Mouse (Mus musculus): ENCODE data around the gene Exph5. TPM values are rescaled to one million over a fixed set of nuclear protein-coding genes. Genes with fewer than 3 reads are reported as not detected.

Exph5 gene
- polyA plus RNA-seq (2015; fragmentation: Nextera tagmentation; extraction: Ambion mirVana): 2.4 and 3.1 TPM in 2 replicates

GRCm38 (mm10) chr9:53301269-53301720 is at the start of gene Exph5:
TSS of gene Exph5 (plus strand) at chr9:53301670.
- TF ChIP-seq CTCF (IDR thresholded peaks at IDR 0.05; ENCODE audit: low read depth): no peak
- peak within 1 kb of the TSS; percentile 48 for H3K4me3 ChIP-seq (ENCODE audit: low read depth, low read length)
- no peaks in the 10 kb centered on the region for H3K9me3 ChIP-seq (ENCODE audit: control insufficient read depth)
- 0 out of 2 replicates have a peak, but pooled peaks cover 3% of the 10 kb centered on the region for H3K4me1 ChIP-seq (replicated peaks; ENCODE audit: control insufficient read depth, insufficient read depth, low read length)
- under 1% methylated on average over 11 of the region's 11 CpGs for WGBS
- no peaks in the 10 kb centered on the region for H3K36me3 ChIP-seq (ENCODE audit: control insufficient read depth, insufficient read depth)
- peak within 1 kb of the TSS; percentile 8 for H3K9ac ChIP-seq (ENCODE audit: low read depth, low read length)
- H3K27ac ChIP-seq (ENCODE audit: low read depth, low read length): peak within 1 kb of the TSS; percentile 62
- peak within 1 kb of the TSS; percentile 86 for H3K4me2 ChIP-seq (replicated peaks; ENCODE audit: low read depth)
- peak; percentile 69 for ATAC-seq
- no peaks in the 10 kb centered on the region for H3K27me3 ChIP-seq (replicated peaks; ENCODE audit: control insufficient read depth, insufficient read depth, low read length)

GRCm38 (mm10) chr9:53254368-53254767 is 47.1 kb upstream of the Exph5 start:
- H3K4me2 ChIP-seq (replicated peaks; ENCODE audit: low read depth): no peak overlapping the region
- no peaks in the 10 kb centered on the region for H3K9me3 ChIP-seq (ENCODE audit: control insufficient read depth)
- H3K4me3 ChIP-seq (ENCODE audit: low read depth, low read length): no peak overlapping the region
- 0 out of 2 replicates have a peak, but pooled peaks have one; percentile 47 for ATAC-seq
- H3K27me3 ChIP-seq (replicated peaks; ENCODE audit: control insufficient read depth, insufficient read depth, low read length): no peaks in the 10 kb centered on the region
- no peaks in the 10 kb centered on the region for H3K4me1 ChIP-seq (replicated peaks; ENCODE audit: control insufficient read depth, insufficient read depth, low read length)
- H3K9ac ChIP-seq (ENCODE audit: low read depth, low read length): no peak overlapping the region
- no peak overlapping the region for H3K27ac ChIP-seq (ENCODE audit: low read depth, low read length)
- WGBS: 9% methylated on average over 4 of the region's 4 CpGs
- peak; percentile 97 for TF ChIP-seq CTCF (IDR thresholded peaks at IDR 0.05; ENCODE audit: low read depth)
- H3K36me3 ChIP-seq (ENCODE audit: control insufficient read depth, insufficient read depth): no peaks in the 10 kb centered on the region

- Histone ChIP-seq H3K4me1 (replicated peaks; ENCODE audit: control insufficient read depth, insufficient read depth, low read length) (no peaks in the 10 kb centered on the region), H3K27ac (ENCODE audit: low read depth, low read length) (no peak overlapping the region), H3K9ac (ENCODE audit: low read depth, low read length) (no peak overlapping the region), H3K9me3 (ENCODE audit: control insufficient read depth) (no peaks in the 10 kb centered on the region), H3K4me3 (ENCODE audit: low read depth, low read length) (no peak overlapping the region), H3K36me3 (ENCODE audit: control insufficient read depth, insufficient read depth) (no peaks in the 10 kb centered on the region), H3K27me3 (replicated peaks; ENCODE audit: control insufficient read depth, insufficient read depth, low read length) (no peaks in the 10 kb centered on the region), H3K4me2 (replicated peaks; ENCODE audit: low read depth) (no peak overlapping the region)
- no peak for ATAC-seq
- TF ChIP-seq CTCF (IDR thresholded peaks at IDR 0.05; ENCODE audit: low read depth): no peak
- 87% methylated on average over 4 of the region's 4 CpGs for whole genome bisulfite sequencing
These were observed 44.7 kb upstream of the Exph5 start for GRCm38 (mm10) chr9:53256690-53257305.

GRCm38 (mm10) chr9:53257772-53258171 is 43.7 kb upstream of the Exph5 start:
- ATAC-seq: no peak
- no peak for TF ChIP-seq CTCF (IDR thresholded peaks at IDR 0.05; ENCODE audit: low read depth)
- no peaks in the 10 kb centered on the region for H3K4me1 ChIP-seq (replicated peaks; ENCODE audit: control insufficient read depth, insufficient read depth, low read length)
- H3K4me3 ChIP-seq (ENCODE audit: low read depth, low read length): no peak overlapping the region
- H3K9me3 ChIP-seq (ENCODE audit: control insufficient read depth): no peaks in the 10 kb centered on the region
- 32% methylated on average over 3 of the region's 3 CpGs for WGBS
- no peak overlapping the region for H3K4me2 ChIP-seq (replicated peaks; ENCODE audit: low read depth)
- no peak overlapping the region for H3K27ac ChIP-seq (ENCODE audit: low read depth, low read length)
- H3K27me3 ChIP-seq (replicated peaks; ENCODE audit: control insufficient read depth, insufficient read depth, low read length): no peaks in the 10 kb centered on the region
- H3K36me3 ChIP-seq (ENCODE audit: control insufficient read depth, insufficient read depth): no peaks in the 10 kb centered on the region
- no peak overlapping the region for H3K9ac ChIP-seq (ENCODE audit: low read depth, low read length)

- no peak for ATAC-seq
- WGBS: 50% methylated on average over 6 of the region's 6 CpGs
- no peak for TF ChIP-seq CTCF (IDR thresholded peaks at IDR 0.05; ENCODE audit: low read depth)
- Histone ChIP-seq H3K36me3 (ENCODE audit: control insufficient read depth, insufficient read depth) (no peaks in the 10 kb centered on the region), H3K4me2 (replicated peaks; ENCODE audit: low read depth) (no peak overlapping the region), H3K9me3 (ENCODE audit: control insufficient read depth) (no peaks in the 10 kb centered on the region), H3K27ac (ENCODE audit: low read depth, low read length) (no peak overlapping the region), H3K27me3 (replicated peaks; ENCODE audit: control insufficient read depth, insufficient read depth, low read length) (no peaks in the 10 kb centered on the region), H3K9ac (ENCODE audit: low read depth, low read length) (no peak overlapping the region), H3K4me3 (ENCODE audit: low read depth, low read length) (no peak overlapping the region), H3K4me1 (replicated peaks; ENCODE audit: control insufficient read depth, insufficient read depth, low read length) (no peaks in the 10 kb centered on the region)
These were observed 43.3 kb upstream of the Exph5 start for GRCm38 (mm10) chr9:53258199-53258598.

- Histone ChIP-seq H3K4me3 (ENCODE audit: low read depth, low read length) (no peak overlapping the region), H3K27me3 (replicated peaks; ENCODE audit: control insufficient read depth, insufficient read depth, low read length) (no peaks in the 10 kb centered on the region), H3K9ac (ENCODE audit: low read depth, low read length) (no peak overlapping the region), H3K36me3 (ENCODE audit: control insufficient read depth, insufficient read depth) (no peaks in the 10 kb centered on the region), H3K4me2 (replicated peaks; ENCODE audit: low read depth) (no peak overlapping the region), H3K4me1 (replicated peaks; ENCODE audit: control insufficient read depth, insufficient read depth, low read length) (no peaks in the 10 kb centered on the region), H3K9me3 (ENCODE audit: control insufficient read depth) (no peaks in the 10 kb centered on the region), H3K27ac (ENCODE audit: low read depth, low read length) (no peak overlapping the region)
- no peak for ATAC-seq
- 34% methylated on average over 4 of the region's 4 CpGs for WGBS
- TF ChIP-seq CTCF (IDR thresholded peaks at IDR 0.05; ENCODE audit: low read depth): no peak
These were observed 37.1 kb upstream of the Exph5 start for GRCm38 (mm10) chr9:53264387-53264786.
